ENCODE assay signal across 9 mouse cellular contexts in genomic region chr2:157069355-157069735, GRCm38 (mm10). TPM values are rescaled to one million over a fixed set of nuclear protein-coding genes. Genes with fewer than 3 reads are reported as not detected.
DNase-seq lines count a peak whose midpoint lies in the region; ATAC-seq and TF ChIP-seq lines count a peak whose summit lies in the region.
"Had no signal": no experiment of that assay in that cellular context is flagged by ENCODE, and none has a peak within 500 bp of the region (broad histone marks: within the 10 kb centered on the region; RNA-seq: fewer than 3 reads in every experiment).

No protein-coding gene starts in this region.

- TF ChIP-seq EP300 in heart, postnatal 0 days (IDR thresholded peaks at IDR 0.05; ENCODE audit: low read depth), result no peak

- peak overlapping the region; percentile 26; the same call in 1 of the 2 replicates for H3K4me2 ChIP-seq in heart, postnatal 0 days (ENCODE audit: low read depth, low read length)

- H3K27me3 ChIP-seq in heart, postnatal 0 days (ENCODE audit: control insufficient read depth, insufficient read depth, low read length), result no peaks in the 10 kb centered on the region

- no peak for TF ChIP-seq CTCF in heart, postnatal 0 days (IDR thresholded peaks at IDR 0.05; ENCODE audit: low read depth)

- no peaks in the 10 kb centered on the region for H3K9me3 ChIP-seq in heart, postnatal 0 days (replicated peaks; ENCODE audit: control insufficient read depth, low read length)

- H3K9ac ChIP-seq in heart, postnatal 0 days (replicated peaks; ENCODE audit: low read depth, low read length), result peak overlapping the region; percentile 36; the same call in 1 of the 2 replicates

- peaks cover 6% of the 10 kb centered on the region; the same call in 1 of the 2 replicates for H3K36me3 ChIP-seq in heart, postnatal 0 days (replicated peaks; ENCODE audit: control insufficient read depth, insufficient read depth, low read length)

- peak overlapping the region; percentile 89 for H3K27ac ChIP-seq in heart, postnatal 0 days (ENCODE audit: low read depth)

- ATAC-seq in heart, postnatal 0 days (ENCODE audit: insufficient read depth, low read depth), result no peak
- peak; percentile 33 for ATAC-seq in megakaryocyte, adult 5-6 weeks (ENCODE audit: poor library complexity, severe bottlenecking)

- peak; percentile 74 for DNase-seq in layer of hippocampus, adult 9-11 months
- DNase-seq in layer of hippocampus, postnatal 36 days, result no peak
- DNase-seq in cerebellum, adult 9-11 months, result peak; percentile 99
- peak; percentile 62 for DNase-seq in heart, postnatal 0 days (ENCODE audit: low spot score)
- no peak for DNase-seq in frontal cortex, postnatal 25 days (ENCODE audit: low spot score in 2 of 2)
- DNase-seq in thymus, postnatal 25 days, result no peak
- DNase-seq in ovary, postnatal 10 days (ENCODE audit: low spot score), result no peak

- no peak overlapping the region for H3K4me3 ChIP-seq in heart, postnatal 0 days (ENCODE audit: low read depth, low read length)

- peaks cover 91% of the 10 kb centered on the region for H3K4me1 ChIP-seq in heart, postnatal 0 days (ENCODE audit: control insufficient read depth, insufficient read depth)

- 43% methylated on average over 3 of the region's 3 CpGs for WGBS in heart, postnatal 0 days

RNA-seq across cellular contexts. Expression of gene Soga1, which starts 9.7 kb away (rescaled TPM):
- total RNA-seq in layer of hippocampus, postnatal 36 days (2021), result 10 to 100 TPM; 37.4 to 37.6 TPM
- 21.0 and 48.5 TPM in 2 replicates for total RNA-seq in heart, postnatal 0 days (2014; rRNA removed; ENCODE audit: low replicate concordance)
- polyA plus RNA-seq in heart, postnatal 0 days (2015; fragmentation: Nextera tagmentation; extraction: Ambion mirVana), result 1.0 and 1.1 TPM in 2 replicates
- 1.1 and 1.3 TPM in 2 replicates for total RNA-seq in megakaryocyte, adult 5-6 weeks (2015)
- 1.6 and 1.7 TPM in 2 replicates for total RNA-seq in megakaryocyte, adult 5-6 weeks (2017)

RNA-seq across cellular contexts. Expression of gene Tldc2, which starts 17.5 kb away (rescaled TPM):
- total RNA-seq in layer of hippocampus, postnatal 36 days (2021), result not detected
- total RNA-seq in heart, postnatal 0 days (2014; rRNA removed; ENCODE audit: low replicate concordance), result not detected in 2 replicates
- not detected in 2 replicates for polyA plus RNA-seq in heart, postnatal 0 days (2015; fragmentation: Nextera tagmentation; extraction: Ambion mirVana)
- not detected in 2 replicates for total RNA-seq in megakaryocyte, adult 5-6 weeks (2015)
- not detected in 2 replicates for total RNA-seq in megakaryocyte, adult 5-6 weeks (2017)
- polyA plus RNA-seq: limb, embryonic 11.5 days had no signal

Comparison
In these comparisons a context has a peak if more than half of its experiments do, and no peak if none do; other contexts are left out.
1. DNase-seq: peak in layer of hippocampus, adult 9-11 months (single experiment), cerebellum, adult 9-11 months (single experiment) and heart, postnatal 0 days (single experiment); none in layer of hippocampus, postnatal 36 days (0 of 2), frontal cortex, postnatal 25 days (0 of 2), thymus, postnatal 25 days (single experiment) and ovary, postnatal 10 days (single experiment).